Mouse (Mus musculus) cerebellum, postnatal 14 days (tissue): ENCODE data around the gene Ggn.
"Not testable (repeated sequence)": the region's sequence is repeated elsewhere in the genome, so short reads cannot be mapped to it uniquely, and the experiment has no call there.

Experiments used
- DNase-seq, 2 experiments: peaks; one replicate each; pipeline ENCODE4 v3.0.0; 2021; ENCODE audit warnings: mixed read lengths in 2 of 2

Gene Ggn

DNA sequence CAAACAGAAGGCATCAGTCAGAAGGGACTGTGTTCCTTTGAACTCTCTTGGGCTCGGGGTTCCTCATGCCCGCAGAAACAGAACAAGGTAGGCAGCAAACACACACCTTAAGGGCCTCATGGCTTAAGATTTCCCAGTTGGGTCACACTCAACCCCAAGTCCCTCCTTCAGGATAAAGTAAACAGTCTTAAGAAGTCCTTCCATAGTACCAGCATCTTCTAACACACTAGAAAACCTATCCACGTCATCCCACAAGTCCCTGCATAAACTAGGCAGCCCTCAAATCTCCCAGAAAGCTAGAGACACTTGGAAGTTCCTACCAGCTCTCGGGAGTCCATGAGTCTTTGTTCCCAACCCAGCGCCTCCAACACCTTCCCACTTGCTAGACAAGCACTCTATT is 7.7 kb upstream of the Ggn start:
- DNase-seq, result no peak

- DNase-seq, result no peak
Observed at GRCm38 (mm10) chr7:29162750-29163525, 7.1 kb upstream of the Ggn start.

DNA sequence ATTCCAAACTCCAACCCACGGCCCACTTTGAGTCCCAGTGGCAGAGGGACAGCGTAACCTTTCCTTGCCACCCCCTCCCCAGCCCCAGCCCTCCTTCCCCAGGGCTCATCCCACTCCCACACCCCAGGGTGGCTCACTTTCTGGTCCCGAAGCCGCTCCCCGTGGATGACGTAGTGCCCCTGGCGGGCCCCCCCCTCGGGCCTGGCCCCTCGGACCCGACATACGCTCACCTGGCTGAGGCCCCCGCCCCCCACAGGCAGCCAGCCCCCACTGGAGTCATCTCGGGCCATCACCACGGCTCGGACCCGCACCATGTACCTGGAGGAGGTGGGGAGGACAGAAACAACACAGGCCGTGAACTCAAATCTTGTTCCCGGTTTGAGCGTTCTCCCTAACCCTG is 2.4 kb upstream of the Ggn start:
- peak in 1 of 2 experiments; percentile 44 for DNase-seq

DNA sequence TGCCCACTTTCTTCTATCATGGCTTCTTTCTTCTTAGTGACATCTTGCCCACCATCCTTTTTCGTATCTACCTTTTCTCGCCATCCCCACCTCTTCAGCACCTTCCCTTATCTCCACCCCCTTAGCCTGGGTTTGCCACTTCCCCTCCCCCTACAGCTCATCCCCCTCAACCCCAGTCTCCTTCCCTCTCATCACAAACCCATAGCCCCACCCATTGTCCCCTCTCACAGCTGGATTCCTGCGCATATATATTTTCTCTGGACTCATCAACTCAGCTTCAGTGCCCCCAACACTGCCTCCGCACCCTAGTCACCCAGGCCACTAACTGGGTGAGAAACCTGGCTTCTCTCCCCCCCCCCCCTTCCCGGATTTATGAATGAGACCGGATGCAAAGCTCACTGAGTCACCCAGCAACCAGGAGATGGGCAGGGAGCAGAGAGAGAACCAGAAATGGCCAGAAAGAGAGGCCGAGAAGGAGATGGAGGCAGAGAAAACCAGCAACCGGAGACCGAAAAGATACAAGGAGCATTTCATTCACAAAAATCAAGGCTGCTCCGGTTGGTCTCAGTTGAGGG is 1.8 kb upstream of the Ggn start:
- no peak for DNase-seq

DNA sequence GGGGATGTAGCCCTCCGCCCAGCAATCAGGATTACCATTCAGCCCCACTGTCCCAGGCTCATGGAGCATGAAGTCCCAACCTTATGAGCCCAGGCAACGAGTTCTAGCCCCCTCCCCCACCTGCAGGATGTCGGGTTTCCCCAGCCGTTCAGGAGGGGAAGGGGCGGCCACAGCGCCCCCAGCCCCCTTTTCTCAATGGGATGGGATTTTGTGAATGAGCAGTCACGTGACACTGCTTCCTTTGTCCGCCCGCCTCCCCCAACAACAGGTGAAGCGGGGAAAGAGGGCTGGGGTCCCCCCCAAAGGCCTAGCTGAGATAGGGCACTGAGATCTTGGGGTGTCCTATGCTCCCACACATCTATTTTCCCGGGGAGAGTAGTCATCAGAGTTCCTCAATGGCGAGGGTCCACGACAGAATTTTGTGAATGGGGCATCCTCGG is 1.2 kb upstream of the Ggn start:
- peak; percentile 65 to 72 for DNase-seq

- peak; percentile 93 to 95 for DNase-seq
Observed at GRCm38 (mm10) chr7:29169231-29170065, 562 bp upstream of the Ggn start.

DNA sequence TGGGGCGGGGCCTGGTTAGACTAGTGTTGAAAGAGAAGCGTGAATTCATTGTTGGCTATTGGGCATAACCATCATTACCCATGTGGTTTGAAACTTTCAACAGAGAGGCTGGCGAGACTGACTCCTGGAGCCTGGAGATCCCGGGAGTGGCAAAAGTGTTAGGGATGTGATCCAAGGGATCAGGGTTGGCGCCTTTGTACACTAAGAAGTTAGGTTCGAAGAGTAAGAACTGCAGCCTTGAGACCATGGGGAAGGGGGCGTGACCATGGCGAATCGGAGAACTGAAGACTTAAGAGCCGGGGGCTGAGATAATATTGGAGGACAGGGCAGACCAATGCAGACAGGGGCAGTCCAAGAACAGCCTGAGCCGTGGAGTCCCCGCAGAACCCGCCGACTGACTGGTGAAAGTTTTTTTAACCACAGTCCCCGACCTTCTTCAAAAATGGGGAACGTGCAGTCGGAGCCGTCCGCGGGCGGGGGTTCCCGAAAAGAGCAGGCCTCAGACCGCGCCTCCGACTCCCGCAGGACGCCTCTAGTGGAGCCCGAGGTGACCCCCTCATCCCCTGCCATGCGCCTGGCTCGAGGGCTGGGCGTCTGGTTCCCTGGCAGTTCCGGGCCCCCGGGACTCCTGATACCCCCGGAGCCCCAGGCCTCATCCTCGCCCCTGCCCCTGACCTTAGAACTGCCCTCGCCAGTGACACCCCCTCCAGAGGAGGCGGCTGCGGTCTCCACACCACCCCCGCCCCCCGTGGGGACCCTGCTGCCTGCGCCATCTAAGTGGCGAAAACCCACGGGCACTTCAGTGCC is 948 bp downstream of the Ggn start:
- DNase-seq, result peak in 1 of 2 experiments; percentile 65

- no peak for DNase-seq
Observed at GRCm38 (mm10) chr7:29171562-29172097, 1.6 kb downstream of the Ggn start.

DNA sequence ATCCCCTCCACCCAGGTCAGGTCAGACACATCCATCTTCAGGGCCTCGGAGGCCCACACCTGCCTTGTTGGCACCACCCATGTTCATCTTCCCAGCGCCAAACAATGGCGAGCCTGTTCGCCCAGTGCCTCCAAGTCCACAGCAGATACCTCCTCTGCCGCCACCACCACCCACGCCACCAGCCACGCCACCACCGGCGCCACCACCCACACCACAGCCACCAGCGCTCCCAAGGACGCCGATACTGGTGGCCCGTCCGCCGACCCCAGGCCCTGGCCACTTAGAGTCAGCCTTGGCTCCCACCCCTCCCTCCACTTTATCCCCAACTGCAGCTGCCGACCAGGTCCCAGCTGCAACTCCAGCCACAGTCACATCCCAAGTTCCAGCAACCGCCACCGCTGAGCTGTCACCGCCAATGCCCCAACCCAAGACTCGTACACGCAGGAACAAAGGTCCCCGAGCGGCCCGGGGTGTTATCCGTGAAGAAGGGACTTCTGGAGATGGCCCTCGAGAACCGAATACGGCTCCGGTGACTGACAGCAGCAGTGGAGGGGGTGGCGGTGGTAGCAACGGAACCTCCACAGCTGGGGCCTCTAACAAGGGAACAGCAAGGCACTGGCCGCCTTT is 2.5 kb downstream of the Ggn start:
- DNase-seq, result no peak

- DNase-seq, result peak in 1 of 2 experiments; percentile 45
Observed at GRCm38 (mm10) chr7:29178106-29178505, 8.1 kb downstream of the Ggn start.

GRCm38 (mm10) chr7:29179323-29179722 is 9.3 kb downstream of the Ggn start:
- DNase-seq, result no peak

- peak; percentile 97 for DNase-seq
Observed at GRCm38 (mm10) chr7:29180077-29180853, 10.3 kb downstream of the Ggn start, which contains the start of gene Psmd8. Gene Psmd8 (minus strand): TSS chr7:29180701.

DNA sequence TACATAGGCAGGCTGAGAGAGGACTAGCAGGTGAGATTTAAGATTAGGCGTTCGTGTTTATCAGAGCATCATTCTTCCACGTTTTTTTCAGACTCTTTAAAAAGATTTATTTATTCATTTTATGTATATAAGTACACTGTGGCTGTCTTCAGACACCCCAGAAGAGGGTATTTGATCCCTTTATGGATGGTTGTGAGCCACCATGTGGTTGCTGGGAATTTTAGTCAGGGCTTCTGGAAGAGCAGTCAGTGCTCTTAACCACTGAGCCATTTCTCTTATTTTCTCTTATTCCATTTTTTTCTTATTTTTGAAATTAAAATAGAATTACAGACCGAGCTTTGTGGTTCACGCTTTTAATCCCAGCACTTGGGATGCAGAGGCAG is 10.8 kb downstream of the Ggn start:
- no peak for DNase-seq

DNA sequence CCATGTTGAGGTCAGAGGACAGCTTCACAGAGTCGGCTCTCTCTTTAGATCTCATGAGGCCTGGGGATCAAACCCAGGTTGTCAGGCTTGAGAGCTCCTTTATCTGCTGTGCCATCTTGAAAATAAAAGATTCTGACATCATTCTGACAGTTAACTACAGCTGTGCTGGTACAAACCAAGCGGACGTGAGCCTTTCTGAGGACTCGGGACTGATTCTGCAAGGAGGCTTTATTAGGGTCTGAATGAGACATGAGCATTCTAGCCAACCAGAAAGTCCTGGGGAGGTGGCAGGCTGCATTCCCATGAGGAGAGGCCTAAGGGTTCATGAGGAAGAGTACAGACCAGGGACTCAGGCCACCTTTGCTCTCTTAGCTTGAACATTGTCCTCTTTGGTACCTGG is 11.3 kb downstream of the Ggn start:
- DNase-seq, result not testable (repeated sequence)

DNA sequence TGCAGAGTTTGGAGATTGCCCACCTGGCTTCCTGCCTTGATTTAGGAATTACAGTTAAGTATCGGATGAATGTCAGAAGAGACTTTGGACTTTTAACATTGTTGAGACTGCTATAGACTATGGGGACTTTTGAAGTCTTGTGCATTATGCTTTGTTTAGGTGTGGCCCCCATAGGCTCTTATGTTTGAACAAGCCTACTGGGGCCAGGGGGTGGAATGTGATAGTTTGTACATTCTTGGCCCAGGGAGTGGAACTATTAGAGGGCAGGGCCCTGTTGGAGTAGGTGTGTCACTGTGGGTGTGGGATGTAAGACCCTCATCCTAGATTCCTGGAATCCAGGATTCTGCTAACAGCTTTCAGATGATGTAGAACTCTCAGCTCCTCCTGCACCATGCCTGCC is 24.2 kb downstream of the Ggn start:
- not testable (repeated sequence) for DNase-seq

DNA sequence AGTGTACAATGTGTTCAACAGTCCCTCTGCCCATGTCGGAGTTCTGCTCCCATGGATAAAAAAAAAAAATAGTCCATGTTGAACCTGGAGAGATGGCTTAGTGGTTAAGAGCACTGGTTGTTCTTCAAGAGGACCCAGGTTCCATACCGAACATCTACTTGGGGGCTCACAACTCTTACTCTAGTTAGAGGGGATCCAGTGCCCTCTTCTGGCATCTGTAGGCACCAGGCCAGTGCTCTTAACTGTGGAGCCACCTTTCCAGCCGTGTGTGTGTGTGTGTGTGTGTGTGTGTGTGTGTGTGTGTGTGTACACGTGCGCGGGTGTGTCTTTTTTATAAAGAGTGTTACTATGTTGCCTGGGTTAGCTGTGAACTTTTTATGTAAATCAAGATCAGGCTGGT is 32.6 kb downstream of the Ggn start:
- no peak for DNase-seq

DNA sequence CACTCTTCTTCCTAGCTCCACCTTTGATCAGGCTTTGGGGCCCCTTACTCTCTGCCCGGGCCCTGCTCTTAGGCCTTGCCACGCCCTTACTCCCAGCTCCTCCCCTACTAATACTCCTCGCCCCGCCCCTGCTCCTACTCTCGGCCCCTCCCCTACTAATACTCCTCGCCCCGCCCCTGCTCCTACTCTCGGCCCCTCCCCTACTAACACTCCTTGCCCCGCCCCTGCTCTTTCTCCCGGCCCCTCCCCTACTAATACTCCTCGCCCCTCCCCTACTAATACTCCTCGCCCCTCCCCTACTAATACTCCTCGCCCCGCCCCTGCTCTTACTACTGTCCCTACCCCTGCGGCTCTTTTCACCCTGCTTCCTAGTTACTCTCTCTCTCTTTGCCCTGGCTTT is 41.0 kb downstream of the Ggn start:
- DNase-seq, result peak in 1 of 2 experiments; percentile 31

- peak; percentile 54 to 56 for DNase-seq
Observed at GRCm38 (mm10) chr7:29211415-29212198, 41.6 kb downstream of the Ggn start.

DNA sequence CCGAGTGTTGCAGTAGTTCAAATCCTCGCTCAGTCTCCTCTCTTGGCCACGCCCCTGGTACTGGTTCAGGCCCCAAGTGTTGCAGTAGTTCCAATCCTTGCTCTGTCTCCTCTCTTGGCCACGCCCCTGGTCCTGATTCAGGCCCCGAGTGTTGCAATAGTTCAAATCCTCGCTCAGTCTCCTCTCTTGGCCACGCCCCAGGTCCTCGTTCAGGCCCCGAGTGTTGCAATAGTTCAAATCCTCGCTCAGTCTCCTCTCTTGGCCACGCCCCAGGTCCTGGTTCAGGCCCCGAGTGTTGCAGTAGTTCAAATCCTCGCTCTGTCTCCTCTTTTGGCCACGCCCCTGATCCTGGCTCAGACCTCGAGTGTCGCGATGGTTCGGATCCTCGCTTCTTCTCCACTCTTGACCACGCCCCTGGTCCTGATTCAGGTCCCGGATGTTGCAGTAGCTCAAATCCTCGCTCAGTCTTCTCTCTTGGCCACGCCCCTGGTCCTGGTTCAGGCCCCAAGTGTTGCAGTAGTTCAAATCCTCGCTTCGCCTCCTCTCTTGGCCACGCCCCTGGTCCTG is 42.3 kb downstream of the Ggn start:
- DNase-seq, result peak in 1 of 2 experiments; percentile 39
